Mouse (Mus musculus): ENCODE results near the gene Slc39a1. TPM values are rescaled to one million over a fixed set of nuclear protein-coding genes. Genes with fewer than 3 reads are reported as not detected.

Gene Slc39a1
- polyA plus RNA-seq, 1 experiment from 2014 or later = 46.8 TPM

DNA sequence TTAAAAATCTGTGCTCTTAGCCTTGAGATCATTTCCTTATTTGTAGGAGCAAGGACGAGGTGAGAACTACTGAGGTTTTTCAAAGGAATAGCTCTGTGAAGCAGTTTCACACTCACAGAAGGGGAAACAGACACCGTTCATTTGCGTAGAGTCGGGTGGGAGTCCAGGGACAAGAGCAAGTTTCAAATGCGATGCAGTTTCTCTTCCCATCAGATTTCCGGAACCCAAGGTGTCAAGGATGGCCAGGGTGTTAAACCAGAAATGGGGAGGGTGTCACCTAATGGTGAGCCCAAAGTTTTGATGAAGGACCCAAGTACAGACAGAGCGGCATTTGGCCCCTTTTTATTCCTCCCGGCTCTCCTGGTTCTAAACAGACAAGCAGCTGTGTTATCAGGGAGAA is 16.9 kb upstream of the Slc39a1 start:
- WGBS = 16% methylated on average over 8 of the region's 8 CpGs
- Histone ChIP-seq H3K4me2 (ENCODE audit: low read length) (peak overlapping the region; percentile 66), H3K9me3 (replicated peaks; ENCODE audit: control insufficient read depth, low read length, poor library complexity, severe bottlenecking) (no peaks in the 10 kb centered on the region), H3K36me3 (ENCODE audit: control insufficient read depth, insufficient read depth, low read length) (peaks cover 6% of the 10 kb centered on the region), H3K27me3 (ENCODE audit: control insufficient read depth, insufficient read depth, low read depth, low read length) (no peaks in the 10 kb centered on the region), H3K27ac (ENCODE audit: low read length) (peak overlapping the region; percentile 50), H3K4me3 (ENCODE audit: low read depth, low read length) (peak overlapping the region; percentile 56), H3K4me1 (ENCODE audit: control insufficient read depth, insufficient read depth, low read length) (peaks cover 6% of the 10 kb centered on the region), H3K9ac (ENCODE audit: low read depth, low read length) (peak overlapping the region; percentile 66; the same call in 1 of the 2 replicates)
- ATAC-seq = no peak

DNA sequence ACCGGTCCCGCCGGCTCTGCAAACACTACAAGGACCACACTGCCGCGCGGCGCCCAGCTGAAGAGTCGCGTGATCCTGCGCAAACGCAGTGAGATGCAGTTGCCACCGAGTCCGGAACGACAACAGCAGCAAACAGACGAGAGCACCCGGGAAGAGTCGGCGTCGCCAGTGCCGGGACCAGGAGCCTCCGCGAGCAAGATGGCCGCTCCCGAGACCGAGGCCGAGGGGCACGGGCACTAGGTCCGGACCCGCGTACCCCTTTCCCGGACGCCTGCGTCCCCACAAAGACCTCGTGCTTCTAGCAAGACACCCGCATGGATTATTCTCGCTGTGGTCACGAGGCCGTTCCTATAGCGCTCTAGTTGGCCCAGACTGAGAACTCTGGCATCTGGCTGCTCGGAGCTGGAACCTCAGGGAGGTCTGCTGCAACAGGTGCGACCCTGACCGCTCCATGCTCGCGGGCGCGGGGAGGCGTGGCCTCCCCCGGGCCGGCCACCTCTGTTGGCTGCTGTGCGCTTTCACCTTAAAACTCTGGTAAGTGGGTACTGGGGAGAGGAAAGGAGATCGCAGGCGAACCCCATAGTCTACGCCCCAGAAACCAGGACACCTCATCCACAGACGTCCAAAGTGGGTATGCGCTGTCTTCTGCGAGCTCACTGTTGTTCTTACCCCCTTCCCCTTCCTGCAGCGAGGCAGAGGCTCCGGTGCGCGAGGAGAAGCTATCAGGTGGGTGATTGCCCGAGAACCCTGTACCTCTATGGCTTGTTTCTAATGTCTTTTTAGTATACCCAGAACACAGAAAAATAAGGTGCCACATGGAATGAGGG is 16.3 kb upstream of the Slc39a1 start, which contains the start of gene Jtb:
Gene Jtb (plus strand): TSS at position 91 of the 827 bp plus-strand sequence.
- H3K27me3 ChIP-seq (ENCODE audit: control insufficient read depth, insufficient read depth, low read depth, low read length) = no peaks in the 10 kb centered on the region
- peak within 1 kb of the TSS; percentile 56 for H3K4me3 ChIP-seq (ENCODE audit: low read depth, low read length)
- peak within 1 kb of the TSS; percentile 66 for H3K4me2 ChIP-seq (ENCODE audit: low read length)
- WGBS = under 1% methylated on average over 61 of the region's 61 CpGs
- peaks cover 6% of the 10 kb centered on the region for H3K4me1 ChIP-seq (ENCODE audit: control insufficient read depth, insufficient read depth, low read length)
- ATAC-seq = peak; percentile 99
- H3K36me3 ChIP-seq (ENCODE audit: control insufficient read depth, insufficient read depth, low read length) = peaks cover 8% of the 10 kb centered on the region
- H3K9me3 ChIP-seq (replicated peaks; ENCODE audit: control insufficient read depth, low read length, poor library complexity, severe bottlenecking) = no peaks in the 10 kb centered on the region
- H3K27ac ChIP-seq (ENCODE audit: low read length) = peak within 1 kb of the TSS; percentile 80
- H3K9ac ChIP-seq (ENCODE audit: low read depth, low read length) = peak within 1 kb of the TSS; percentile 66

DNA sequence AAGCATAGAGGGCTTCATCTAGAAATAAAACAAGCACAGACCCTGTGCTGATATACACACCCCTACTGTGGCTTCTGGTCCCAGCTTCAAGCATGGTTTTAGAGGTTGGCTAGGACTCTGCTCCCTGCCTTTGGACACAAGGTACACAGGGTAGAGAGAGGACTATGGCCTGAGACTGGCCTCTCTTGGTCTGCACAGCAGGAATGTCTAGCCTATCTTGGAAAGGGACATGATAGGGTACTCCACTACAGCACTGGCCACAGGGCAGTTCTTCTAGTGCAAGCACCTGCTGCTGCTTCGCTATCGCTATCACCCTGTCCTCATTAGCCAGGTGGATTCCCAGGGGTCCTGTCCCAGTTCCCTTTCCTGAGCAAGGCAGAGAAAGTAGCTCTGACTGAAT is 6.7 kb upstream of the Slc39a1 start:
- H3K4me2 ChIP-seq (ENCODE audit: low read length) = no peak overlapping the region
- no peak overlapping the region for H3K27ac ChIP-seq (ENCODE audit: low read length)
- no peak overlapping the region for H3K4me3 ChIP-seq (ENCODE audit: low read depth, low read length)
- H3K36me3 ChIP-seq (ENCODE audit: control insufficient read depth, insufficient read depth, low read length) = peaks cover 2% of the 10 kb centered on the region; the same call in 1 of the 2 replicates
- no peak for ATAC-seq
- H3K27me3 ChIP-seq (ENCODE audit: control insufficient read depth, insufficient read depth, low read depth, low read length) = no peaks in the 10 kb centered on the region
- peaks cover 7% of the 10 kb centered on the region; the same call in 1 of the 2 replicates for H3K4me1 ChIP-seq (ENCODE audit: control insufficient read depth, insufficient read depth, low read length)
- H3K9me3 ChIP-seq (replicated peaks; ENCODE audit: control insufficient read depth, low read length, poor library complexity, severe bottlenecking) = no peaks in the 10 kb centered on the region
- 86% methylated on average over 2 of the region's 2 CpGs for WGBS
- no peak overlapping the region for H3K9ac ChIP-seq (ENCODE audit: low read depth, low read length)

DNA sequence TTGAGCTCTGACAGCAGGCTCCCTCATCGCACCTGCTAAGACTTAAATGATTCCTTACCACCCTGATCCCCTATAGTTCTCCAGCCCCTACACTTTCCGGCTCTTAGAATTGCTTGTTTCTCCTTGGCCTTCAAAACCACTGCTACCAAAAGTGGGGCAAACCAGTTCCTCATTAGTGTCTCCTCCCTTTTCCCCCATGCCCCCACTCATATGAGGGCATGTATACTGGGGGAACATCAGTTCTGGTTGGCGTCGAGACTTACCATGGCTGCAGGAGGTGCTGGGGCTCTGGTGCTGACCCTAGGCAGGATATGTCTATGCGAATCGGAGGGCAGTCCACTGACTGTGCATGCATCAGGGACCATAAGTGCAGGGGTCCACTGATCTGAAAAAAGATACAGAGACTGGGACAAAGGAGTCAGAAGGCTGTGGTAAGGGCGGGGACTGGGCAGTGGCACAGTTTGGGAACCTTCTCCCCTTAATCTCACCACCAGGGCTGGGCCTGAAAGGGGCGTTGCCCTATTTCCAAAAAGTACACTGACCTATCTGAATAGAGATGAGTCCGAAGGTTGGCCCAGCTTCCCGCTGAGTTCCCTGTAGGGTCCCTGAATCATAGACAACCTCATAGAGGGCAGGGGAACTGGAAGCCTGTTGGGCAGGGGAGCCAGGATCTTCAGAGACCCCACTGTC is 6.2 kb upstream of the Slc39a1 start:
- H3K9ac ChIP-seq (ENCODE audit: low read depth, low read length) = no peak overlapping the region
- no peak overlapping the region for H3K4me3 ChIP-seq (ENCODE audit: low read depth, low read length)
- no peak for ATAC-seq
- H3K36me3 ChIP-seq (ENCODE audit: control insufficient read depth, insufficient read depth, low read length) = no peaks in the 10 kb centered on the region
- H3K27me3 ChIP-seq (ENCODE audit: control insufficient read depth, insufficient read depth, low read depth, low read length) = no peaks in the 10 kb centered on the region
- H3K9me3 ChIP-seq (replicated peaks; ENCODE audit: control insufficient read depth, low read length, poor library complexity, severe bottlenecking) = no peaks in the 10 kb centered on the region
- no peak overlapping the region for H3K27ac ChIP-seq (ENCODE audit: low read length)
- H3K4me2 ChIP-seq (ENCODE audit: low read length) = no peak overlapping the region
- 89% methylated on average over 10 of the region's 10 CpGs for WGBS
- peaks cover 7% of the 10 kb centered on the region; the same call in 1 of the 2 replicates for H3K4me1 ChIP-seq (ENCODE audit: control insufficient read depth, insufficient read depth, low read length)

DNA sequence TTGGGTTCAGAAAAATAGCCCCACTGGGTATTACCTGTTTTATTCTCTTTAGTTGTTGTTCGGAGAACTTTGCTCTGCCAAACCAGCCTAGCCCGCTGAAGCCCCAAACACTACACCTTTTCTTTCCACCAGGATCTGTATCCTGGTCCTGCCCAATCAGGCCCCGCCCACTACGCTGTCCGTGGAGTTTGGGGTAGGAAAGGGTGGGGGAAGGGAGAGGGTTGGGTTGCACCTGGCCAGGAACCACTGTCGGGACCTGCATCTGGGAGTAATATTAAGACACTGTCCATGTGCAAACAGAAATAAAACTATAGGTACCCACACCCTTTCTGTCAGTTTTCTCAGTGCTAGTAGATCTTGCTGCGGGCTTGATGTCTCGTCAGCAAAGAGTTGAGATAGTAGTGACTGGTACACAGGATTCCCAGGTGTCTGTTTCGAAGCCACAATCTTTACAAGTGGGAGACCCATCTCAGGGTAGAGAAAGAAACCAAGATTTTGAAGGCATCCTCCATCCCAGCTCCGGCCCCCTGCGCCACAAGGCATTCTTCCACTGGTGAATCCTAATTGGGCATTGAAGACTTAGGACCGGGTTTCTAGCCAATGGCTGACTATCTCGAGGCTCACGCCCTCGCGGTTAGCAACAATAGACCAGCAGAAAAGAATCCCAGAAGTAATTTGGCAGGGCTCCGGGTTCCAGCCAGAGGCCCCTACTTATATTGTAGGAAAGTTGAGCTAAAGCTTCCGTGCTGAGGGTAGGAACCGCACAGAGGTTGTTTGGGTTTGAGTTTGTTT is 4.8 kb upstream of the Slc39a1 start, which contains the start of gene Creb3l4:
Gene Creb3l4 (minus strand): TSS at position 529 of the 792 bp plus-strand sequence.
- Histone ChIP-seq H3K4me2 (ENCODE audit: low read length) (peak within 1 kb of the TSS; percentile 65), H3K27me3 (ENCODE audit: control insufficient read depth, insufficient read depth, low read depth, low read length) (no peaks in the 10 kb centered on the region), H3K4me3 (ENCODE audit: low read depth, low read length) (peak within 1 kb of the TSS; percentile 31), H3K9ac (ENCODE audit: low read depth, low read length) (peak within 1 kb of the TSS; percentile 47; the same call in 1 of the 2 replicates), H3K27ac (ENCODE audit: low read length) (no peak within 1 kb of the TSS), H3K36me3 (ENCODE audit: control insufficient read depth, insufficient read depth, low read length) (no peaks in the 10 kb centered on the region), H3K9me3 (replicated peaks; ENCODE audit: control insufficient read depth, low read length, poor library complexity, severe bottlenecking) (no peaks in the 10 kb centered on the region), H3K4me1 (ENCODE audit: control insufficient read depth, insufficient read depth, low read length) (peaks cover 9% of the 10 kb centered on the region; the same call in 1 of the 2 replicates)
- WGBS = 2% methylated on average over 19 of the region's 19 CpGs
- ATAC-seq = peak; percentile 31; the same call in 1 of the 2 replicates

DNA sequence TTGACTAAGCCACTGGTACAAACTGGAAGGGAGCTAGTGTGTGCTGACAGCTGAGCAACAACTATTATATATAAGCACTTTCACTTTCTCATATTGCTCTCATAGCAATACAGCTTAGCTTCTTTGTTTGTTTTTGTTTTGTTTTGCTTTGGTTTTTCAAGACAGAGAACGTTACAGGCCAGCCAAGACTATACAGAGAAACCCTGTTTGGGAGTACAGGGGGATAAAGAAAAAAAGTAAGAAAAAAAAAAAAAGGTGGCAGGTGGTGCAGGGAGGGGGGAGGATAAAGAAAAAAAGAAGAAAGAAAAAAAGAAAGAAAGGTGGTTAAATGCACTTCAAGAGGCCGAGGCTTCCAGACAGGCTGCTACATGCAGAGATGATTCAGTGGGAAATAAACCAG is 2.6 kb upstream of the Slc39a1 start:
- Histone ChIP-seq H3K4me1 (ENCODE audit: control insufficient read depth, insufficient read depth, low read length) (peaks cover 20% of the 10 kb centered on the region), H3K27me3 (ENCODE audit: control insufficient read depth, insufficient read depth, low read depth, low read length) (no peaks in the 10 kb centered on the region), H3K9ac (ENCODE audit: low read depth, low read length) (no peak overlapping the region), H3K36me3 (ENCODE audit: control insufficient read depth, insufficient read depth, low read length) (no peaks in the 10 kb centered on the region), H3K4me2 (ENCODE audit: low read length) (no peak overlapping the region), H3K4me3 (ENCODE audit: low read depth, low read length) (no peak overlapping the region), H3K27ac (ENCODE audit: low read length) (no peak overlapping the region), H3K9me3 (replicated peaks; ENCODE audit: control insufficient read depth, low read length, poor library complexity, severe bottlenecking) (no peaks in the 10 kb centered on the region)
- 80% methylated on average over 2 of the region's 2 CpGs for WGBS
- ATAC-seq = no peak

DNA sequence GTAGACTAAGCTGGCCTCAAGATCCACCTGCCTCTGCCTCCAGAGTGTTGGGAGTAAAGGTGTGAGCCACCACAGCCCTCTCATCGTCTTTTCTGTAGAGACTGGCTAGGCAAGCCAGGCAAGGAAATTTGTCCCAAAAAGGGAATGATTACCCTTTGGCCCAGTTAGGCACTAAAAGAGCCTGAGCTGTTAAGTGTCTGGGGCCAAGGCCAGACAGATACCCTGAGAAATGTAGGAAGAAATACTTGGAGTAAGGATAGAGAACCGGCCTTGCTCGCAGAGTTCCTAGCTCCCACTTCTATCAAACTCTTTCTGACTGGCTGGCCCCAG is 377 bp upstream of the Slc39a1 start:
- Histone ChIP-seq H3K9me3 (replicated peaks; ENCODE audit: control insufficient read depth, low read length, poor library complexity, severe bottlenecking) (no peaks in the 10 kb centered on the region), H3K27me3 (ENCODE audit: control insufficient read depth, insufficient read depth, low read depth, low read length) (no peaks in the 10 kb centered on the region), H3K36me3 (ENCODE audit: control insufficient read depth, insufficient read depth, low read length) (no peaks in the 10 kb centered on the region), H3K9ac (ENCODE audit: low read depth, low read length) (peak overlapping the region; percentile 61), H3K4me1 (ENCODE audit: control insufficient read depth, insufficient read depth, low read length) (peaks cover 19% of the 10 kb centered on the region), H3K27ac (ENCODE audit: low read length) (peak overlapping the region; percentile 82), H3K4me2 (ENCODE audit: low read length) (peak overlapping the region; percentile 73), H3K4me3 (ENCODE audit: low read depth, low read length) (peak overlapping the region; percentile 72)
- no peak for ATAC-seq
- 0% methylated on average over 3 of the region's 3 CpGs for WGBS

DNA sequence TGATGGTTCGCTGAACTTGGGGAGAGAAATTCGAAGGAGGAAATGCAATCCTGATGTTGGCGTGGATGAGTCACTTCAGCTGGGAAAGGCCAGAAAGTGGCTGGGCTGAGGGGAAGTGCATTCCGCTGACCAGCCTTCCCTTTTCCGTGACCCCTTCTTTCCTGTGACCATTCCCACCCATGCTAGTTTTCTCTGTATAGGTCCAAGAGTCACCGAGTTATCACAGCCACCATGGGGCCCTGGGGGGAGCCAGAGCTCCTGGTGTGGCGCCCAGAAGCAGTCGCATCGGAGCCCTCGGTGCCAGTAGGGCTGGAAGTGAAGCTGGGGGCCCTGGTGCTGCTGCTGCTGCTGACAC is 751 bp downstream of the Slc39a1 start:
- H3K9ac ChIP-seq (ENCODE audit: low read depth, low read length) = peak overlapping the region; percentile 86
- H3K36me3 ChIP-seq (ENCODE audit: control insufficient read depth, insufficient read depth, low read length) = no peaks in the 10 kb centered on the region
- no peak for ATAC-seq
- peak overlapping the region; percentile 72 for H3K4me3 ChIP-seq (ENCODE audit: low read depth, low read length)
- WGBS = 8% methylated on average over 10 of the region's 10 CpGs
- H3K27ac ChIP-seq (ENCODE audit: low read length) = peak overlapping the region; percentile 82
- H3K4me2 ChIP-seq (ENCODE audit: low read length) = peak overlapping the region; percentile 73
- no peaks in the 10 kb centered on the region for H3K27me3 ChIP-seq (ENCODE audit: control insufficient read depth, insufficient read depth, low read depth, low read length)
- no peaks in the 10 kb centered on the region for H3K9me3 ChIP-seq (replicated peaks; ENCODE audit: control insufficient read depth, low read length, poor library complexity, severe bottlenecking)
- peaks cover 15% of the 10 kb centered on the region for H3K4me1 ChIP-seq (ENCODE audit: control insufficient read depth, insufficient read depth, low read length)
